In genomic region chr9:123525095-123525494, GRCm38 (mm10) we compare ENCODE assay signal across 10 mouse cellular contexts. TPM values are rescaled to one million over a fixed set of nuclear protein-coding genes. Genes with fewer than 3 reads are reported as not detected.
DNase-seq lines count a peak whose midpoint lies in the region; ATAC-seq and TF ChIP-seq lines count a peak whose summit lies in the region.
"Had no signal": no experiment of that assay in that cellular context is flagged by ENCODE, and none has a peak within 500 bp of the region (broad histone marks: within the 10 kb centered on the region; RNA-seq: fewer than 3 reads in every experiment).

No protein-coding gene starts in this region.

- no peaks in the 10 kb centered on the region for H3K27me3 ChIP-seq in intestine, postnatal 0 days (replicated peaks; ENCODE audit: control insufficient read depth, insufficient read depth, low read length)
- H3K27me3 ChIP-seq in intestine, embryonic 15.5 days (replicated peaks): no peaks in the 10 kb centered on the region
- H3K27me3 ChIP-seq in lung, embryonic 14.5 days (ENCODE audit: insufficient read depth, low read length): no peaks in the 10 kb centered on the region
- H3K27me3 ChIP-seq: embryonic facial prominence, embryonic 12.5 days; limb, embryonic 15.5 days had no signal

- H3K36me3 ChIP-seq in intestine, postnatal 0 days (ENCODE audit: control insufficient read depth, insufficient read depth): peaks cover 6% of the 10 kb centered on the region
- H3K36me3 ChIP-seq in intestine, embryonic 15.5 days: peaks cover 3% of the 10 kb centered on the region; the same call in 1 of the 2 replicates
- peaks cover 22% of the 10 kb centered on the region for H3K36me3 ChIP-seq in lung, embryonic 14.5 days (ENCODE audit: insufficient read depth)

- H3K4me1 ChIP-seq in intestine, postnatal 0 days (replicated peaks; ENCODE audit: control insufficient read depth, insufficient read depth, low read length): peaks cover 10% of the 10 kb centered on the region; the same call in 1 of the 2 replicates
- peaks cover 3% of the 10 kb centered on the region for H3K4me1 ChIP-seq in intestine, embryonic 15.5 days (replicated peaks)
- no peaks in the 10 kb centered on the region for H3K4me1 ChIP-seq in lung, embryonic 14.5 days (ENCODE audit: insufficient read depth)

- no peaks in the 10 kb centered on the region for H3K9me3 ChIP-seq in intestine, postnatal 0 days (ENCODE audit: control insufficient read depth)
- no peaks in the 10 kb centered on the region for H3K9me3 ChIP-seq in intestine, embryonic 15.5 days
- H3K9me3 ChIP-seq in lung, embryonic 14.5 days (ENCODE audit: low read depth, low read length): no peaks in the 10 kb centered on the region
- H3K9me3 ChIP-seq: embryonic facial prominence, embryonic 12.5 days; limb, embryonic 15.5 days had no signal

- no peak overlapping the region for H3K9ac ChIP-seq in intestine, postnatal 0 days (ENCODE audit: low read depth, low read length)
- no peak overlapping the region for H3K9ac ChIP-seq in intestine, embryonic 15.5 days
- no peak overlapping the region for H3K9ac ChIP-seq in lung, embryonic 14.5 days
- H3K9ac ChIP-seq: embryonic facial prominence, embryonic 12.5 days; limb, embryonic 15.5 days had no signal

- no peak for ATAC-seq in intestine, postnatal 0 days
- no peak for ATAC-seq in intestine, embryonic 15.5 days
- no peak for ATAC-seq in lung, embryonic 14.5 days (ENCODE audit: insufficient read depth)
- no peak for ATAC-seq in erythroid progenitor cell, adult 5-6 weeks (replicated peaks; ENCODE audit: low FRiP score, poor library complexity, severe bottlenecking)

- H3K27ac ChIP-seq in intestine, postnatal 0 days (ENCODE audit: low read depth, low read length): no peak overlapping the region
- no peak overlapping the region for H3K27ac ChIP-seq in intestine, embryonic 15.5 days
- no peak overlapping the region for H3K27ac ChIP-seq in lung, embryonic 14.5 days (ENCODE audit: low read depth)
- H3K27ac ChIP-seq: embryonic facial prominence, embryonic 12.5 days; limb, embryonic 15.5 days had no signal

- intact Hi-C loops in heart, postnatal 10 days (cut with DNase I): loop anchor here (5.0 kb wide), 1 partner anchor 158 kb away; the partner anchor contains the start of gene Lars2

- whole genome bisulfite sequencing in intestine, postnatal 0 days: 0% methylated on average over 1 of the region's 1 CpGs
- 0% methylated on average over 1 of the region's 1 CpGs for WGBS in intestine, embryonic 15.5 days
- WGBS in lung, embryonic 14.5 days: 0% methylated on average over 1 of the region's 1 CpGs

- no peak overlapping the region for H3K4me2 ChIP-seq in intestine, postnatal 0 days (replicated peaks; ENCODE audit: low read depth)
- H3K4me2 ChIP-seq in intestine, embryonic 15.5 days (replicated peaks): no peak overlapping the region
- H3K4me2 ChIP-seq in lung, embryonic 14.5 days: no peak overlapping the region
- H3K4me2 ChIP-seq: embryonic facial prominence, embryonic 12.5 days; limb, embryonic 15.5 days had no signal

- peak; percentile 63 for DNase-seq in ES-CJ7 (ENCODE audit: low read depth, low spot score)
- peak; percentile 46 for DNase-seq in cerebellum, adult 11-12 months
- DNase-seq in heart, postnatal 10 days: peak; percentile 74 to 83
- peak; percentile 92 for DNase-seq in lung, embryonic 14.5 days
- peak; percentile 68 for DNase-seq in right cerebral cortex, postnatal 14 days

- TF ChIP-seq CTCF in intestine, postnatal 0 days (IDR thresholded peaks at IDR 0.05; ENCODE audit: low read depth): peak; percentile 83
- peak; percentile 76 for TF ChIP-seq CTCF in lung, embryonic 14.5 days (IDR thresholded peaks at IDR 0.05; ENCODE audit: low read depth)

- no peak overlapping the region for H3K4me3 ChIP-seq in intestine, postnatal 0 days (ENCODE audit: low read depth, low read length)
- no peak overlapping the region for H3K4me3 ChIP-seq in intestine, embryonic 15.5 days (replicated peaks)
- H3K4me3 ChIP-seq in lung, embryonic 14.5 days (ENCODE audit: low read depth, low read length): no peak overlapping the region
- H3K4me3 ChIP-seq: embryonic facial prominence, embryonic 12.5 days; limb, embryonic 15.5 days had no signal

RNA-seq across cellular contexts. Expression of gene Sacm1l, which starts 4.5 kb away (rescaled TPM):
- polyA plus RNA-seq in intestine, postnatal 0 days (2015; fragmentation: Nextera tagmentation; extraction: Ambion mirVana): 37.3 and 42.6 TPM in 2 replicates
- 67.8 and 69.5 TPM in 2 replicates for polyA plus RNA-seq in intestine, embryonic 15.5 days (2015; fragmentation: Nextera tagmentation; extraction: Ambion mirVana)
- 10 to 100 TPM; 43.5 to 45.3 TPM for total RNA-seq in heart, postnatal 10 days (2021)
- 47.6 and 53.0 TPM in 2 replicates for polyA plus RNA-seq in lung, embryonic 14.5 days (2014; fragmentation: Nextera tagmentation; extraction: Ambion mirVana)
- 23.1 and 25.2 TPM in 2 replicates for total RNA-seq in erythroid progenitor cell, adult 5-6 weeks (2015; ENCODE audit: low replicate concordance)
- total RNA-seq in erythroid progenitor cell, adult 5-6 weeks (2017; ENCODE audit: low replicate concordance): 23.8 and 32.0 TPM in 2 replicates

RNA-seq across cellular contexts. Expression of gene Limd1, which starts 46.6 kb away (rescaled TPM):
- polyA plus RNA-seq in intestine, postnatal 0 days (2015; fragmentation: Nextera tagmentation; extraction: Ambion mirVana): 40.6 and 42.9 TPM in 2 replicates
- 51.9 and 52.3 TPM in 2 replicates for polyA plus RNA-seq in intestine, embryonic 15.5 days (2015; fragmentation: Nextera tagmentation; extraction: Ambion mirVana)
- total RNA-seq in heart, postnatal 10 days (2021): 10 to 100 TPM; 49.6 to 53.5 TPM
- 68.2 and 69.7 TPM in 2 replicates for polyA plus RNA-seq in lung, embryonic 14.5 days (2014; fragmentation: Nextera tagmentation; extraction: Ambion mirVana)
- total RNA-seq in erythroid progenitor cell, adult 5-6 weeks (2015; ENCODE audit: low replicate concordance): 59.1 and 60.2 TPM in 2 replicates
- total RNA-seq in erythroid progenitor cell, adult 5-6 weeks (2017; ENCODE audit: low replicate concordance): 46.1 and 70.6 TPM in 2 replicates
